Mouse (Mus musculus) ES-Bruce4 (cell line): ENCODE data around the gene Abca2. TPM values are rescaled to one million over a fixed set of nuclear protein-coding genes. Genes with fewer than 3 reads are reported as not detected.
A peak's percentile ranks its signal among the peaks of the same experiment; 100 is the strongest.

Experiments
- H3K27ac ChIP-seq: 2 replicates; pipeline ENCODE4 v1.5.1; 2012; ENCODE audit warnings: low read length, inconsistent platforms; ENCODE audit not compliant: insufficient read depth
- H3K27me3 ChIP-seq: 2 replicates; pipeline ENCODE4 v1.6.1; 2012; ENCODE audit warnings: mild to moderate bottlenecking, low read length, inconsistent platforms; ENCODE audit not compliant: control insufficient read depth, poor library complexity, insufficient read depth, severe bottlenecking
- H3K36me3 ChIP-seq: 2 replicates; pipeline ENCODE4 v1.6.1; 2012; ENCODE audit warnings: inconsistent platforms, mild to moderate bottlenecking, low read length, moderate library complexity; ENCODE audit not compliant: control insufficient read depth, poor library complexity, insufficient read depth, severe bottlenecking
- H3K4me1 ChIP-seq: one replicate; pipeline ENCODE4 v1.8.1; 2011; ENCODE audit warnings: low read length; ENCODE audit not compliant: control insufficient read depth, insufficient read depth
- H3K4me3 ChIP-seq: 2 replicates; pipeline ENCODE4 v1.5.1; 2011; ENCODE audit warnings: low read depth, mild to moderate bottlenecking, low read length
- H3K9ac ChIP-seq: 2 replicates; pipeline ENCODE4 v1.6.1; 2012; ENCODE audit warnings: low read depth, mild to moderate bottlenecking, inconsistent platforms; ENCODE audit not compliant: poor library complexity, severe bottlenecking
- H3K9me3 ChIP-seq: replicated peaks from 2 replicates; pipeline ENCODE4 v1.6.1; 2012; ENCODE audit warnings: mild to moderate bottlenecking, low read length, inconsistent platforms; ENCODE audit not compliant: control insufficient read depth, poor library complexity, insufficient read depth, severe bottlenecking
- CTCF ChIP-seq: IDR thresholded peaks from one replicate; pipeline ENCODE4 v1.8.1; 2011; ENCODE audit warnings: low read depth, low read length
- EP300 ChIP-seq: IDR thresholded peaks from 2 replicates; pipeline ENCODE4 v1.6.1; 2011; ENCODE audit warnings: low read depth, low read length; ENCODE audit not compliant: insufficient read depth
- POLR2A ChIP-seq: IDR thresholded peaks from one replicate; pipeline ENCODE4 v1.8.1; 2011; ENCODE audit warnings: low read length; ENCODE audit not compliant: insufficient read depth
- polyA plus RNA-seq: library from polyadenylated mRNA; stranded (reverse); fragments of >200 nt; gene quantifications from 2 replicates; pipeline ENCODE4 v1.2.4, GENCODE M21; 2011; ENCODE audit warnings: low read depth; ENCODE audit not compliant: missing spikeins, insufficient read depth, insufficient read length

Gene Abca2
- polyA plus RNA-seq, 1 experiment, result 14.2 TPM

DNA sequence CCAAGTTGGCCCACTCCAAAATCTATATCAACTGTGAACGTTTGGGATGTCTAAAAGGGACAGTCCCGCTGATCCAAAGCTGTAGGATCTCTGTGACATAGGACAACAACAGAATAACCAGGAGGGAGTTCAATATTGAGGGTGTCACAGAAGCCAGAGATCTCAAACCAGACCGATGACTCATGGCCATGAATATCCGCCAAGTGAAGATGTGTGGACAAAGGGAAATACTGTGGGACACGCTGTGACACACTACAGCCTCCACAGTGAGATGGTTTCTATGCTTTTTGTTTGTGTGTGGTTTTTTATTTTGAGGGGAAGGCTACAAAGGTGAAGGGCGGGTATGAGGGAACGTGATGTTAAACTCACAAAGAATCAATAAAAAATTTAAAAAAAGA lies 60.2 kb downstream of the Abca2 start:
- Histone ChIP-seq H3K9me3 (no peaks in the 10 kb centered on the region), H3K9ac (no peak overlapping the region), H3K4me3 (no peak overlapping the region), H3K4me1 (no peaks in the 10 kb centered on the region), H3K27me3 (no peaks in the 10 kb centered on the region), H3K36me3 (no peaks in the 10 kb centered on the region), H3K27ac (no peak overlapping the region)
- TF ChIP-seq POLR2A, result no peak
- no peak for TF ChIP-seq CTCF
- no peak for TF ChIP-seq EP300

- no peak overlapping the region for H3K4me3 ChIP-seq
- H3K27ac ChIP-seq, result no peak overlapping the region
- H3K27me3 ChIP-seq, result no peaks in the 10 kb centered on the region
- no peaks in the 10 kb centered on the region for H3K36me3 ChIP-seq
- H3K9ac ChIP-seq, result no peak overlapping the region
- TF ChIP-seq POLR2A, result no peak
- TF ChIP-seq CTCF, result no peak
- no peak for TF ChIP-seq EP300
- H3K9me3 ChIP-seq, result no peaks in the 10 kb centered on the region
- H3K4me1 ChIP-seq, result no peaks in the 10 kb centered on the region
These were observed 64.5 kb downstream of the Abca2 start for GRCm38 (mm10) chr2:25492988-25493387.

GRCm38 (mm10) chr2:25493476-25493961 lies 65.0 kb downstream of the Abca2 start, which contains the start of gene Lcn12:
Gene Lcn12 (minus strand): TSS chr2:25493911.
- H3K9me3 ChIP-seq, result no peaks in the 10 kb centered on the region

GRCm38 (mm10) chr2:25496462-25496861 lies 68.0 kb downstream of the Abca2 start:
- H3K9ac ChIP-seq, result no peak overlapping the region
- no peak for TF ChIP-seq POLR2A
- peak; percentile 43 for TF ChIP-seq CTCF
- no peaks in the 10 kb centered on the region for H3K27me3 ChIP-seq

More at GRCm38 (mm10) chr2:25493476-25493961, 65.0 kb downstream of the Abca2 start, which contains the start of gene Lcn12:
- no peak within 1 kb of the TSS for H3K9ac ChIP-seq
- no peaks in the 10 kb centered on the region for H3K4me1 ChIP-seq
- TF ChIP-seq POLR2A, result no peak
- TF ChIP-seq EP300, result no peak
- TF ChIP-seq CTCF, result no peak
- no peaks in the 10 kb centered on the region for H3K36me3 ChIP-seq
- H3K4me3 ChIP-seq, result no peak within 1 kb of the TSS
- H3K27ac ChIP-seq, result no peak within 1 kb of the TSS
- H3K27me3 ChIP-seq, result no peaks in the 10 kb centered on the region

More at GRCm38 (mm10) chr2:25496462-25496861, 68.0 kb downstream of the Abca2 start:
- H3K27ac ChIP-seq, result no peak overlapping the region
- H3K4me3 ChIP-seq, result no peak overlapping the region
- no peaks in the 10 kb centered on the region for H3K9me3 ChIP-seq
- H3K36me3 ChIP-seq, result no peaks in the 10 kb centered on the region
- no peaks in the 10 kb centered on the region for H3K4me1 ChIP-seq

Other genes with a start within 250 kb of the Abca2 start
- 9.8 and 10.2 TPM in 2 replicates for gene Nrarp, start 247.9 kb upstream of the Abca2 start, polyA plus RNA-seq
- gene Tor4a, start 231.8 kb upstream of the Abca2 start, polyA plus RNA-seq, result 4.5 and 6.9 TPM in 2 replicates
- gene Nelfb, start 217.2 kb upstream of the Abca2 start, polyA plus RNA-seq, result 36.1 and 41.0 TPM in 2 replicates
- gene Stpg3, start 214.1 kb upstream of the Abca2 start, polyA plus RNA-seq, result not detected in 2 replicates
- gene Fam166a, start 210.0 kb upstream of the Abca2 start, polyA plus RNA-seq, result 1.8 TPM in 1 of 2 replicates, not detected in the other
- gene Tubb4b, start 204.0 kb upstream of the Abca2 start, polyA plus RNA-seq, result 605 and 629 TPM in 2 replicates
- gene Slc34a3, start 194.3 kb upstream of the Abca2 start, polyA plus RNA-seq, result 1.0 and 1.1 TPM in 2 replicates
- gene Rnf224, start 191.9 kb upstream of the Abca2 start, polyA plus RNA-seq, result 0.55 TPM in 1 of 2 replicates, not detected in the other
- 7.3 and 11.3 TPM in 2 replicates for gene Rnf208, start 186.4 kb upstream of the Abca2 start, polyA plus RNA-seq
- not detected in 2 replicates for gene Cysrt1, start 186.3 kb upstream of the Abca2 start, polyA plus RNA-seq
- not detected in 2 replicates for gene AL732309.1, start 181.8 kb upstream of the Abca2 start, polyA plus RNA-seq
- 7.6 and 7.7 TPM in 2 replicates for gene Tmem203, start 173.3 kb upstream of the Abca2 start, polyA plus RNA-seq
- gene Tprn, start 166.1 kb upstream of the Abca2 start, polyA plus RNA-seq, result 12.3 and 16.9 TPM in 2 replicates
- gene Ssna1, start 156.3 kb upstream of the Abca2 start, polyA plus RNA-seq, result 47.4 and 49.1 TPM in 2 replicates
- 72.4 and 76.0 TPM in 2 replicates for gene Anapc2, start 156.2 kb upstream of the Abca2 start, polyA plus RNA-seq
- not detected in 2 replicates for gene Tmem210, start 140.6 kb upstream of the Abca2 start, polyA plus RNA-seq
- gene Lrrc26, start 138.8 kb upstream of the Abca2 start, polyA plus RNA-seq, result not detected in 2 replicates
- gene Grin1, start 109.5 kb upstream of the Abca2 start, polyA plus RNA-seq, result 2.7 and 4.2 TPM in 2 replicates
- 45.6 and 57.3 TPM in 2 replicates for gene Man1b1, start 96.4 kb upstream of the Abca2 start, polyA plus RNA-seq
- gene Dpp7, start 72.3 kb upstream of the Abca2 start, polyA plus RNA-seq, result 27.8 and 29.4 TPM in 2 replicates
- gene Uap1l1, start 63.0 kb upstream of the Abca2 start, polyA plus RNA-seq, result 49.8 and 51.1 TPM in 2 replicates
- gene Sapcd2, start 56.4 kb upstream of the Abca2 start, polyA plus RNA-seq, result 19.2 and 22.4 TPM in 2 replicates
- 4.2 and 5.6 TPM in 2 replicates for gene Entpd2, start 32.8 kb upstream of the Abca2 start, polyA plus RNA-seq
- 29.7 and 40.9 TPM in 2 replicates for gene Npdc1, start 29.4 kb upstream of the Abca2 start, polyA plus RNA-seq
- not detected in 2 replicates for gene Fut7, start 5.4 kb upstream of the Abca2 start, polyA plus RNA-seq
- gene Clic3, start 28.1 kb downstream of the Abca2 start, polyA plus RNA-seq, result not detected in 2 replicates
- 3.7 and 5.7 TPM in 2 replicates for gene Paxx, start 32.4 kb downstream of the Abca2 start, polyA plus RNA-seq
- gene Ptgds, start 41.3 kb downstream of the Abca2 start, polyA plus RNA-seq, result 0.57 TPM in 1 of 2 replicates, not detected in the other
- not detected in 2 replicates for gene Lcn12, start 65.2 kb downstream of the Abca2 start, polyA plus RNA-seq
- 16.4 and 18.4 TPM in 2 replicates for gene Fbxw5, start 72.0 kb downstream of the Abca2 start, polyA plus RNA-seq
- gene C8g, start 73.0 kb downstream of the Abca2 start, polyA plus RNA-seq, result 3.5 and 4.9 TPM in 2 replicates
- gene Traf2, start 118.2 kb downstream of the Abca2 start, polyA plus RNA-seq, result 9.4 and 9.8 TPM in 2 replicates
- 107 and 122 TPM in 2 replicates for gene Edf1, start 129.1 kb downstream of the Abca2 start, polyA plus RNA-seq
- gene Mamdc4, start 146.1 kb downstream of the Abca2 start, polyA plus RNA-seq, result 0.65 and 3.7 TPM in 2 replicates
- 37.0 and 47.9 TPM in 2 replicates for gene Phpt1, start 146.5 kb downstream of the Abca2 start, polyA plus RNA-seq
- 0.55 and 0.70 TPM in 2 replicates for gene Ajm1, start 153.1 kb downstream of the Abca2 start, polyA plus RNA-seq
- 72.5 and 80.2 TPM in 2 replicates for gene Rabl6, start 179.8 kb downstream of the Abca2 start, polyA plus RNA-seq
- not detected in 2 replicates for gene Ccdc183, start 189.0 kb downstream of the Abca2 start, polyA plus RNA-seq
- 12.3 and 13.4 TPM in 2 replicates for gene Tmem141, start 193.3 kb downstream of the Abca2 start, polyA plus RNA-seq
- not detected in 2 replicates for gene Fcna, start 199.3 kb downstream of the Abca2 start, polyA plus RNA-seq
- gene Lcn8, start 224.4 kb downstream of the Abca2 start, polyA plus RNA-seq, result not detected in 2 replicates
- gene Lcn5, start 229.2 kb downstream of the Abca2 start, polyA plus RNA-seq, result not detected in 2 replicates
- not detected in 2 replicates for gene Lcn6, start 248.1 kb downstream of the Abca2 start, polyA plus RNA-seq